Mouse (Mus musculus) limb, embryonic 13.5 days (tissue): ENCODE results near the gene Wdfy2. TPM values are rescaled to one million over a fixed set of nuclear protein-coding genes. Genes with fewer than 3 reads are reported as not detected.

Source experiments
- ATAC-seq: fragments of 200-750 bp; cut with Nextera tagmentation; 2 replicates; pipeline ENCODE4 v1.8.0; 2017; ENCODE audit warnings: low read depth, moderate number of reproducible peaks, moderate TSS enrichment; ENCODE audit not compliant: low FRiP score
- H3K27ac ChIP-seq: fragments of 300-500 bp; sonication (generic); 2 replicates; pipeline ENCODE4 v1.5.1; 2015; ENCODE audit warnings: inconsistent platforms, mild to moderate bottlenecking, moderate library complexity
- H3K27me3 ChIP-seq: fragments of 300-500 bp; sonication (generic); 2 replicates; pipeline ENCODE4 v1.6.1; 2015; ENCODE audit warnings: mild to moderate bottlenecking, inconsistent platforms
- H3K36me3 ChIP-seq: fragments of 300-500 bp; sonication (generic); 2 replicates; pipeline ENCODE4 v1.6.1; 2015; ENCODE audit warnings: inconsistent platforms, mild to moderate bottlenecking, moderate library complexity
- H3K4me1 ChIP-seq: fragments of 300-500 bp; sonication (generic); 2 replicates; pipeline ENCODE4 v1.6.1; 2015; ENCODE audit warnings: inconsistent platforms
- H3K4me2 ChIP-seq: fragments of 300-500 bp; sonication (generic); replicated peaks from 2 replicates; pipeline ENCODE4 v1.6.1; 2015; ENCODE audit warnings: inconsistent platforms, mild to moderate bottlenecking, moderate library complexity
- H3K4me3 ChIP-seq: fragments of 300-500 bp; sonication (generic); 2 replicates; pipeline ENCODE4 v1.5.1; 2015; ENCODE audit warnings: moderate library complexity, mild to moderate bottlenecking, inconsistent platforms
- H3K9ac ChIP-seq: fragments of 300-500 bp; sonication (generic); 2 replicates; pipeline ENCODE4 v1.6.1; 2015; ENCODE audit warnings: mild to moderate bottlenecking, inconsistent platforms
- H3K9me3 ChIP-seq: fragments of 300-500 bp; sonication (generic); 2 replicates; pipeline ENCODE4 v1.6.1; 2016; ENCODE audit warnings: inconsistent platforms
- WGBS: fragments of 180-500 bp; shearing (Covaris S2); methylation state at CpG from one replicate; pipeline ENCODE4 v1.1.7; 2015; 5-methylcytosine and 5-hydroxymethylcytosine counted together
- polyA plus RNA-seq: library from polyadenylated mRNA; unstranded; fragments of >200 nt; fragmentation: Nextera tagmentation; extraction: Ambion mirVana; gene quantifications from 2 replicates; pipeline ENCODE4 v1.2.1, GENCODE M21; 2015

Wdfy2 gene
- 7.3 and 8.6 TPM in 2 replicates for polyA plus RNA-seq

DNA sequence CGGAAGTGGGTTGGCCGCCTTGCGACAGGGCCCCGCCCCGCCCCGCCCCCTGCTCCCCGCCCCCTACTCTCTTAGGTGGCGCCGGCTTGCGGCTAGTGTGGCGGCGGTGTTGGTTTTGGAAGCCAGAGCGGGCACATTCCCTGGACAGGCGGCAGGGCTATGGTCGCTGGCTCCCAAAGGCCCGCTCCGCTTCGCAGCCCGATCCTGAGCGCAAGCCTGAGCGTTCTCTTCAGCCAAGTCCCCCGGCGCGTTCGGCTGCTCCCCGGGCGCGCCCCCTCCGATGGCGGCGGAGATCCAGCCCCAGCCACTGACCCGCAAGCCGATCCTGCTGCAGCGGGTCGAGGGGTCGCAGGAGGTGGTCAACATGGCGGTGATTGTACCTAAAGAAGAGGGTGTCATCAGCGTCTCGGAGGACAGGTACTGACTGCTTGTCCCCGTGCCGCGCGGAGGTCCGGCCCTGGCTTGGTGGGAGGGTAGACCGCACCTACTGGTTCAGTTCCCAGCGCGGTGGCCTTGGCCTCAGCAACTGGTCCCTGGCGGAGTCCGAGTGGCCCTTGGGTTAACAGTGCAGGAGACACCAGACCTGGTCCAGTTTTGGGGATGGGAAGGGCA is at the start of gene Wdfy2:
Wdfy2 (plus strand) TSS at position 38 of the 612 bp plus-strand sequence.
- no peaks in the 10 kb centered on the region; the same call in 1 of the 2 replicates for H3K9me3 ChIP-seq
- H3K27ac ChIP-seq = peak within 1 kb of the TSS; percentile 73
- H3K4me1 ChIP-seq = peaks cover 29% of the 10 kb centered on the region
- no peaks in the 10 kb centered on the region for H3K27me3 ChIP-seq
- H3K4me3 ChIP-seq = peak within 1 kb of the TSS; percentile 86
- peak within 1 kb of the TSS; percentile 79 for H3K9ac ChIP-seq
- ATAC-seq = peak; percentile 31
- peaks cover 6% of the 10 kb centered on the region for H3K36me3 ChIP-seq
- under 1% methylated on average over 45 of the region's 49 CpGs for WGBS
- peak within 1 kb of the TSS; percentile 78 for H3K4me2 ChIP-seq

DNA sequence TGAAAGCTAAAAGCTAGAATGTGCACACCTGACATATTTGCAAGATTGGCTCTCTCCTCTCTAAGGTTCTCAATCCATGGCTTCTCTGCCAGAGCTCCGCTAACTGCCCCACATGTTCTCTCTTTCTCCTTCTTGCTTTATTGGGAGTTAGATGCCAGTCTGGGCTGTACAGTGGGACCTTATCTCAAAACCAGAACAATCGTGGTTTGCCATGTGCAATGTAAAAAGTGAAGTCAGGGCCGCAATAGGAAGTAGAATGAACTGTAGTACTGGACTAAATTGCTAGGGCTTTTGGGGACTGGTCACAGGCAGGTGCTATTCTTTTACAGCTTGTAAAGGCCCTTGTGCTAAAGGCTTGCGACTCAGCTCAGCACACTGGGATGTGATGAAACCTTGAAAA is 48.2 kb upstream of the Wdfy2 start:
- Histone ChIP-seq H3K27ac (no peak overlapping the region), H3K4me2 (no peak overlapping the region), H3K27me3 (no peaks in the 10 kb centered on the region), H3K9ac (no peak overlapping the region), H3K4me3 (no peak overlapping the region), H3K9me3 (no peaks in the 10 kb centered on the region), H3K36me3 (no peaks in the 10 kb centered on the region), H3K4me1 (no peaks in the 10 kb centered on the region)
- WGBS = 68% methylated on average over 4 of the region's 4 CpGs
- no peak for ATAC-seq

DNA sequence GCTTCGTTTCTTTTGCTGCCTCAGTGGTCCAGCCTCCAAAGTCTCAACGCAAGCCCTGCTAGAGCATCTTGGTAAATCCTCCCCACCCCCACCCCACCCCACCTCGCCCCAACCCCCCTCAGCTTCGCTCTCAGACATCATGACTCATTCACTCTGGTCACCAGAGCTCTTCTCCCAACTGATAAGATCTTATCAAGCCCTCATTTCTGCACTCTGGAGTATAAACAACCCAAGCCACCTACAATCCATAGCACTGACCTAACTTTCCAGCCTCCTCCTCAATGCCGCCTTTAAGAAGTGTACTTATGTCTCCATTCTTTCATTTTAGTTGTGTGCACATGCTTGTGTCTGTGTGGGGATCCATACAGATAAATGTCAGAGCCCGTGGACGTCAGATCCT is 41.8 kb upstream of the Wdfy2 start:
- Histone ChIP-seq H3K36me3 (no peaks in the 10 kb centered on the region), H3K4me3 (no peak overlapping the region), H3K4me2 (no peak overlapping the region), H3K27me3 (no peaks in the 10 kb centered on the region), H3K27ac (no peak overlapping the region), H3K9me3 (no peaks in the 10 kb centered on the region), H3K4me1 (peaks cover 6% of the 10 kb centered on the region), H3K9ac (no peak overlapping the region)
- no peak for ATAC-seq
- WGBS = 68% methylated on average over 7 of the region's 7 CpGs

DNA sequence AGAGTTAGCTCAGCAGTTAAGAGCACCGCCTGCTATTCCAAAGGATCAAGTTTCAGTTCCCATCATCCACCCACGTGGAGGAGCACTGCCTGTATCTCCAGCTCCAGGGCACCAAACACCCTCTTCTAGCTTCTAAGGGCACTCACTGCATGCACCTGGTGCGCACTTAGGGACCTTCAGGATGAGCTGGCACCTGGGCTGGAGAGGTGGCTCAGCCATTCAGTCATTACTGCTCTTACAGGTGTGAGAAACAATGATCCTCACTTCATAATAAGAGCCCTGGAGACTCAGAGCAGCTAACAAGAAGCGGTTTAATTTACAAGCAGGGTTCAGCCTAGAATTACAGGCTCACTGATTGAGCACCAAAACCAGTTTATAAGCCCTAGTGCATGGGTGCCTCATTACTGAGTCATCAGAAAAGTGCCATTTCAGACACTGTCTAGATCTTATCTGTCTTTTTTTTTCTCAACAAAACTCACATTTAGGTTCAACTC is 38.8 kb upstream of the Wdfy2 start:
- Histone ChIP-seq H3K27me3 (no peaks in the 10 kb centered on the region), H3K4me2 (peak overlapping the region; percentile 60), H3K9me3 (no peaks in the 10 kb centered on the region), H3K4me1 (peaks cover 6% of the 10 kb centered on the region), H3K4me3 (peak overlapping the region; percentile 28), H3K9ac (no peak overlapping the region), H3K36me3 (no peaks in the 10 kb centered on the region), H3K27ac (no peak overlapping the region)
- no peak for ATAC-seq
- WGBS = 2% methylated on average over 4 of the region's 4 CpGs

DNA sequence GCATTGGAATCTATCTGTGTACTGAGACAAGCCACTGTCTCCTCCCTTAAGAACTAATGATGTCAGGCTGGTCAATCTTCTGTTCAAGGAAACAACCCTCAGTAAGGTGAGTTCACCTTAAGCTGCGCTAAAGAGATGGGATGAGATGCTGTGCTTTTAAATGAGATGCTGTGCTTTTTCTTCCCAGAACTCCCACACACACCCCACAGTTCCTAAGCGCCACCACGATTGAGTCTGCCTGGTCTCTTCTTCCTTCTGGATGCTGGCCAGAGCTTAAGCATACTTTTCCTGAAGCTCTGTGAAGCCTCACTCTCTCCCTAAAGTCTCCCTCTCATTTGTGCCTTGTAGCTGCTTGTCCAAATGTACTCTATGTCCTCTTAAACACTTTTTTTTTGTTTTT is 36.7 kb upstream of the Wdfy2 start:
- whole genome bisulfite sequencing = 72% methylated on average over 3 of the region's 3 CpGs
- no peak overlapping the region for H3K27ac ChIP-seq
- peaks cover 6% of the 10 kb centered on the region for H3K4me1 ChIP-seq
- H3K36me3 ChIP-seq = no peaks in the 10 kb centered on the region
- ATAC-seq = no peak
- no peaks in the 10 kb centered on the region for H3K27me3 ChIP-seq
- H3K9ac ChIP-seq = no peak overlapping the region
- no peaks in the 10 kb centered on the region for H3K9me3 ChIP-seq
- no peak overlapping the region for H3K4me2 ChIP-seq
- no peak overlapping the region for H3K4me3 ChIP-seq

DNA sequence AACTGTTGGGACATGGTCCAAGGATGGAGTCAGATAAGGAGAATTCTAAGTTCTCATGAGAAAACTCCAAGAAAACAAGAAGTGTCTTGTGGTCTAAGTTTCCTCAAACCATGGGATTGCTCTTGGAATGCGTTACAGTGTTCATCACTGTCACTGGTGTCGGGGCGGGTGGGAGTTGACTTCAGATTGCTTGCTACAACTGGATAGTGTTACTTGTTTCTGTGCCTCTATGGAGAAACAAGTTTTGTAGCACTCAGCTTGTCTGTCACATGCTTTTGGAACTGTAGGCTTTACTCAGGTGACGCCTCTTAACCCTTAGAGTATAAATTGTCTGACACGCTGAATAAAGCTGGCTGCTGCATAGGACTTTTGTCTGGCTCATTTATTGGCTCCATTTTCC is 34.3 kb upstream of the Wdfy2 start:
- Histone ChIP-seq H3K27ac (no peak overlapping the region), H3K4me3 (no peak overlapping the region), H3K36me3 (no peaks in the 10 kb centered on the region), H3K4me2 (no peak overlapping the region), H3K9ac (no peak overlapping the region), H3K4me1 (peaks cover 6% of the 10 kb centered on the region), H3K9me3 (no peaks in the 10 kb centered on the region), H3K27me3 (no peaks in the 10 kb centered on the region)
- no peak for ATAC-seq
- WGBS = 77% methylated on average over 5 of the region's 5 CpGs

DNA sequence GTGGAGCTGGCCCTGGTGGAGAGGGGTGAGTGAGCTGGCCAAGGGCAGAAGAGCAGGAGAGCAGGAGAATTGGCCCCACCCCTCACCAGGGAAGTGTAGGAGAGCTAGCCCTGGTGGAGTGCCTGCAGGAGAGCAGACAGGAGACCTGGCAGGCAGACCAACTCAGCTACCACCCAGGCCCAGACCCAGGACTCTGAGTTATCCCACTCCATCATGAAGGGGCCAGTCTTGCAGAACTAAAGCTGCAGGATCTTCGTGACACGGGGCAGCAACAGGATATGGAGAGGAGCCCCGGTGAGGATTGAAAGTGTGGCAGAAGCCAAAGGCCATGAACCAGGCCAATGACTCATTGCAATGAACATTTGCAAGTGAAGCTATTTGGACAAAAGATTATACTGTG is 30.6 kb upstream of the Wdfy2 start:
- H3K9me3 ChIP-seq = no peaks in the 10 kb centered on the region
- no peaks in the 10 kb centered on the region for H3K4me1 ChIP-seq
- no peak overlapping the region for H3K27ac ChIP-seq
- 64% methylated on average over 3 of the region's 3 CpGs for WGBS
- H3K27me3 ChIP-seq = no peaks in the 10 kb centered on the region
- no peak overlapping the region for H3K9ac ChIP-seq
- H3K36me3 ChIP-seq = no peaks in the 10 kb centered on the region
- H3K4me3 ChIP-seq = no peak overlapping the region
- no peak for ATAC-seq
- no peak overlapping the region for H3K4me2 ChIP-seq

DNA sequence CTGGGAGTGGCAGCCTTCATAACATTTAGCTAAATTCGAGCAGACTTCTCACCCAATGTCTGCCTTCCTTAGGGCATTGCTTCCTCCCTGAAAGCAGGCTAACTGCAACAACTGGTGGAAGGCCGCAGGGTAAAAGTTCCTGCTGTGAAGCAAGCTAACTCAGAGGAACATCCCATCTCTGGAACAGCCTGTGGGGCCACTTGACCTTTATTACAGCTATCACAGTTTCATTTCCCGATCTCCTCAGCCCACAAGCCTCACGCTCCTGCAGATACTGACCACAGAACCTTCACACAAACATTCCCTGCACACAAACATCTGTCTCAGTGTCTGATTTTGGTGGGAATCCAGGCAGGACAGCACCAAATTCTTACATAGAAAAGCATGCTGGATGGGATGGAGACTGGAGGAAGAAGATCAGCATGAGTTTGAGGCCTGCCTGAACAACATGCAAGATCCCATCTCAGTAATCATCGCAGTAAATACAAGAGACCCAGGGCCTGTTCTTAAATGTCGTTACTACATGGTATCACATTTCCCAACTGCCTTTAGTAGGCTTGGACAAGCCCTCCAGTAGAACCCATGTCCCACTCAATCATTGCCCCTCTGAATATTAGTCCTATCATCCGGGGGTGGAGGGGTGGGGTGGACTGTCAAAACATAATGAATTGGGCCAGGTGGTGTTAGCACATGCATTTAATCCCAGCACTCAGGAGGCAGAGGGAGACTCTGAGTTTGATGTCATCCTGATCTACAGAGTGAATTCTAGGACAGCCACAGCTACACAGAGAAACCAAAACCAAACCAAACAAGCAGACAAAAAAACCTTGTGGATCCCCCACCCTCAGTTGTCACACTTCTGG is 28.6 kb upstream of the Wdfy2 start:
- H3K9ac ChIP-seq = no peak overlapping the region
- WGBS = 41% methylated on average over 7 of the region's 7 CpGs
- no peaks in the 10 kb centered on the region for H3K27me3 ChIP-seq
- H3K36me3 ChIP-seq = no peaks in the 10 kb centered on the region
- no peak overlapping the region for H3K4me2 ChIP-seq
- H3K4me3 ChIP-seq = no peak overlapping the region
- no peak overlapping the region for H3K27ac ChIP-seq
- no peaks in the 10 kb centered on the region for H3K4me1 ChIP-seq
- H3K9me3 ChIP-seq = no peaks in the 10 kb centered on the region
- no peak for ATAC-seq

DNA sequence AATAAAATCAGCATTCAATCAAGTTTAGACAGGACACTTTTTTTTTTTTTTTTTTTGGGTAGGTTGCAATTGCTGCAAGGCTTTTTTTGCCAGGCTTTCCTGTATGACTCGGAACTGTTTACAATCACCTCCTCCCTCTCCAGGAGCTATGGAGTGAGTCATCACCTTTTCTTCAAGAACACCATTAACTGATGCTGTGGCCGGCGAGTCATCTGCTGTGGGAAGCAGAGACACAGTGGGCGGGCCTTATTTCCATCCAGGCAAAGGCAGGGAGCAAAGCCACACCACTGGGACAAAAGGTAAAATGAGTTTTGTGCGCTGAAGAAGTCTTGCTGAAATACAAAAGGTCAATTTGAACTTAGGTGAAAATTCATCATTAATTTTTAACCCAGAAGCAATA is 24.7 kb upstream of the Wdfy2 start:
- ATAC-seq = no peak

DNA sequence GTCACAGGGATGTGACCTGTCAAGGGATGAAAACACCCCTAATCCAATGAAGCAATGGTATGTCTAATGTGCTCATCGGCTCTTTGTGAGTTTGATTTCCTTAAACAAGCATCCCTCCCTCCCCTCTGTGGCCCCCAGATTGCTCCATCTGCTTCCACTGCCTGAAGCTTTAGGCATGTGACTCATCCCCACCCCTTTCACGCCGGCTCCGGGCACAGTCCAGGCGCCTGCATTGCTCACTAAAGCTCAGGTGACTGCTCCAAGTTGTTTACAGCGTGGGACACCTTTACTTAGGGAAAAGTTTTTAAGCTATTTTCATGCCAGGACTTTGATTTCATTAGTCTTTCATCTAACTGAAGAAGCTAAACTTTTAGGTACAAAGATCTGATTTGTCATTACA is 22.9 kb upstream of the Wdfy2 start:
- Histone ChIP-seq H3K36me3 (no peaks in the 10 kb centered on the region), H3K9ac (no peak overlapping the region), H3K4me1 (no peaks in the 10 kb centered on the region), H3K27me3 (no peaks in the 10 kb centered on the region), H3K9me3 (no peaks in the 10 kb centered on the region), H3K27ac (no peak overlapping the region), H3K4me3 (no peak overlapping the region), H3K4me2 (no peak overlapping the region)
- WGBS = 61% methylated on average over 6 of the region's 6 CpGs
- no peak for ATAC-seq

More for the DNA sequence above, 24.7 kb upstream of the Wdfy2 start:
- H3K27me3 ChIP-seq = no peaks in the 10 kb centered on the region
- H3K9me3 ChIP-seq = no peaks in the 10 kb centered on the region
- no peak overlapping the region for H3K4me3 ChIP-seq
- H3K4me2 ChIP-seq = no peak overlapping the region
- no peak overlapping the region for H3K9ac ChIP-seq
- no peaks in the 10 kb centered on the region for H3K4me1 ChIP-seq
- WGBS = 42% methylated on average over 5 of the region's 5 CpGs
- H3K27ac ChIP-seq = no peak overlapping the region
- no peaks in the 10 kb centered on the region for H3K36me3 ChIP-seq

DNA sequence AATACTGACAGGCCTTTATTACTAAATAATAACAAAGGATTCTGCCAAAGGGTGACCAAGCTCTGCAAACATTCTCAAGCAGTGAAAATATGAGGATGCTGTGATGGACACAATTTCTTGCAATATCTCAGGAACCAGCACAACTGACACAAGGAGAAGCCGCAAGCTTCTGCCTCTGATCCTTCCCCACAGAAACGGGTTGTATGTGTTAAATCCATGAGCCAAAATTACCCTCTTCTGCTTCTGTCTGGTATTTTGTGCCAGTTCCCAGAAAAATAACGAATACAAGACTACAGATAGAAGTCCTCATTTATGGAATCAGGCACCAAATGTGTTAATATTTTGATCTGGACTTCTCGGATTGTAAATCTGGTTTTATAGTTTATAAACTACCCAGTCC is 20.7 kb upstream of the Wdfy2 start:
- Histone ChIP-seq H3K27ac (no peak overlapping the region), H3K27me3 (no peaks in the 10 kb centered on the region), H3K36me3 (no peaks in the 10 kb centered on the region), H3K9me3 (no peaks in the 10 kb centered on the region), H3K4me2 (no peak overlapping the region), H3K4me3 (no peak overlapping the region), H3K9ac (no peak overlapping the region), H3K4me1 (no peaks in the 10 kb centered on the region)
- WGBS = 79% methylated on average over 4 of the region's 4 CpGs
- ATAC-seq = no peak

DNA sequence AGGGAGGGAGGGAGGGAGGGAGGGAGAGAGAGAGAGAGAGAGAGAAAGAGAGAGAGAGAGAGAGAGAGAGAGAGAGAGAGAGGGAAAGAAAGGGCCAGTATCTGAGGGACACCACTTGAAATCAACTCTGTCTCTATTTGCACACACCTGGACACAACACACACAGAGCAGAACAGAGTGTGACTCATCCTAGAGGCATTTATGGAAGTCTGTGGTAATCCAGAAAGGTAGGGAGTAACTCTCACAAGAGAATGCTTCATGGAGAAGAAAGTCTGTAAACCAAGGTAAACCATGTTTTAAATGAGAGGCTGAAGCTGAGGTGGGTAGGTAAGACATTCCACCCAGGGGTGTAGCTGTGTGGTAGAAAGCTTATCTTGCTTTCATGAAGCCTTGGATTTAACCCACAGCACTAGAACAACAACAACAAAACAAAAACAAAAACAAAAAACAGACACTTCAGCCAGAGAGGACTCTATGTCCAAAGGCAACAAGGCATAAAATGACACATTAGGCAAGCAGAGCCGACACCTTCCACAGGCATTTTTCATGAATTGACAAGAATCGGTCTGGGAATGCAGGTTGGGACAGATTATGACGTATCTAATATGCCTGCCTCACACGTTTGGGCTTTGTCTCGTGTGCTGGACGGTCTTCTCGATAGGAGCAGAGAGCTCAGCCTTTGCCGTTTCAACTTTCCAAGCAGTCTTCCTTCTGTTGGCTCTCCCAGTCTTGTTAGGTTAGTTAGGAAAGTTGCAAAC is 11.7 kb upstream of the Wdfy2 start:
- no peak for ATAC-seq
- Histone ChIP-seq H3K4me3 (no peak overlapping the region), H3K4me2 (no peak overlapping the region), H3K9ac (no peak overlapping the region), H3K9me3 (no peaks in the 10 kb centered on the region), H3K4me1 (no peaks in the 10 kb centered on the region), H3K27ac (no peak overlapping the region), H3K36me3 (no peaks in the 10 kb centered on the region), H3K27me3 (no peaks in the 10 kb centered on the region)
- WGBS = 82% methylated on average over 8 of the region's 8 CpGs
